Mouse (Mus musculus) G1E (cell line): ENCODE measurements around the gene Hs3st3b1.

Experiments
- CTCF ChIP-seq: IDR thresholded peaks from 2 replicates; pipeline ENCODE4 v1.5.1; 2012; ENCODE audit warnings: low read depth, low read length, inconsistent platforms, mixed read lengths
- GATA1 ChIP-seq: IDR thresholded peaks from 2 replicates; pipeline ENCODE4 v1.6.1; 2012; ENCODE audit warnings: borderline replicate concordance, low read length, inconsistent platforms, mixed read lengths
- GATA2 ChIP-seq: IDR thresholded peaks from 2 replicates; pipeline ENCODE4 v1.6.1; 2012; ENCODE audit warnings: low read depth, low read length, inconsistent platforms, borderline replicate concordance
- POLR2AphosphoS5 ChIP-seq: IDR thresholded peaks from 2 replicates; pipeline ENCODE4 v1.6.1; 2012; ENCODE audit warnings: low read depth, low read length, inconsistent platforms; ENCODE audit not compliant: insufficient replicate concordance
- TAL1 ChIP-seq: conservative IDR thresholded peaks from 2 replicates; pipeline ENCODE4 v1.6.1; 2012; ENCODE audit warnings: low read depth, low read length, inconsistent platforms, mixed read lengths

- TF ChIP-seq CTCF (no peak), TAL1 (no peak), GATA1 (no peak), POLR2AphosphoS5 (no peak), GATA2 (no peak)
Measured at GRCm38 (mm10) chr11:63920531-63920930, 1.6 kb downstream of the Hs3st3b1 start.
